Mouse (Mus musculus): Measurements from ENCODE around the gene Axin2. TPM values are rescaled to one million over a fixed set of nuclear protein-coding genes. Genes with fewer than 3 reads are reported as not detected.

Axin2 gene
- polyA plus RNA-seq, 1 experiment from 2014 or later = 13.5 TPM

DNA sequence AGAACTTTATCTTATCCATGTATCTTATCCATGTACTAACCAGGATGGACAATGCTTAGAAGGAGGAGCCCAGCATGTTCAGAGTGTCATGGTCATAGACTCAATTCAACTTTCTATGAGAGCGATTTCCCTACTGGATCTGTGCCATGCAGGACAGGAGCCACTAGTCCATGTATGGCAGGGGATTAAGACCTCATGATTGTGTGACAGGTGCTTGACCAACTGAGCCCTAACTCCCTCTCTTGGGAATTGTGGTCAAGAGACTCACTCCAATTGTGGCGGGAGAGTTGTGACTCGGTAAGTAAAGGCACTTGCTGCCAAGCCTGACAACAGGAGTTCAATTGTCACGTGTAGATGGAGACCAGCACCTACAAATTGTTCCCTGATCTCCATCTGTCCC, 67.6 kb downstream of the Axin2 start:
- no peak overlapping the region for H3K27ac ChIP-seq
- H3K27me3 ChIP-seq (replicated peaks) = no peaks in the 10 kb centered on the region
- H3K4me1 ChIP-seq = no peaks in the 10 kb centered on the region
- WGBS = 81% methylated on average over 4 of the region's 4 CpGs
- no peak overlapping the region for H3K4me2 ChIP-seq
- H3K9ac ChIP-seq = no peak overlapping the region
- H3K4me3 ChIP-seq = no peak overlapping the region
- no peaks in the 10 kb centered on the region for H3K9me3 ChIP-seq
- no peak for ATAC-seq (replicated peaks)
- H3K36me3 ChIP-seq (replicated peaks) = no peaks in the 10 kb centered on the region

DNA sequence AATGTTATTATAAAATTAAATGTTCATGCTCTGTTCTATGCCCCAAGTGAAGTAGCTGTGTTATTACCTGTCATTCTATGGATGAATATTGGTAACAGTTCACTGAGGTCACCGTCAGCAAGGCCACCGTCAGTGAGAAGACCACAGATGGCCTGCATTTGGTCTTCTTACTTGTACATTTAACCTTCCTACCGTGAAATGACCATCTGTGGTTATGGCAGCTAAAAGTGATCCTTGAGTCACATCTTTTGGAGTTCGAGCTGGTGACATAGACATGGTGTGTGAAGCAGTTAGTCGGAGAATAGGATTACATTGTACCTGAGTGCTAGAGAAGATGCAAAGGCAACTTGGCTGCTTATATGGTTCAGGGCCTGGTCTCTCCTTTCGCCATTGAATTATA, 68.1 kb downstream of the Axin2 start:
- 94% methylated on average over 6 of the region's 6 CpGs for WGBS

DNA sequence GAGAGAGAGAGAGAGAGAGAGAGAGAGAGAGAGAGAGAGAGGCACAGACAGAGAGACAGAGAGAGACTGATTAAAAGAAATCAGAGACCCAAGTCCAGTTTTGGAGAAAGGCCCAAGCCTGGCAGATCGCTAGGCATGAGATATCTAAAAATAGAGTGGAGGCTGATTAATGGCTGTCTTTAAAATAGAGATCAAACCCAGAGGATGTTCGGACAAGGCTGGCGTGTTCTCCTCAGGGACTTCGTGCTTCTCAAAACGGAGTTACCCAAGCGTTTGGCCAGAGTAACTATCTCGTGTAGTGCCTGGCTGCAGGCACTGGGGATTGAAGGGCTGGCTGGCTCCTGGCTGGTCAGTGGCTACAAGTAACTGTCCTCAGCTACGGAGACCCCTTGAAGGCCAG, 69.8 kb downstream of the Axin2 start:
- H3K9ac ChIP-seq = no peak overlapping the region
- no peaks in the 10 kb centered on the region for H3K9me3 ChIP-seq
- H3K27me3 ChIP-seq (replicated peaks) = no peaks in the 10 kb centered on the region
- H3K4me3 ChIP-seq = no peak overlapping the region
- H3K36me3 ChIP-seq (replicated peaks) = no peaks in the 10 kb centered on the region
- no peak overlapping the region for H3K27ac ChIP-seq
- ATAC-seq (replicated peaks) = no peak
- no peak overlapping the region for H3K4me2 ChIP-seq
- no peaks in the 10 kb centered on the region for H3K4me1 ChIP-seq
- 71% methylated on average over 8 of the region's 8 CpGs for WGBS

More for the DNA sequence above, 68.1 kb downstream of the Axin2 start:
- Histone ChIP-seq H3K9me3 (no peaks in the 10 kb centered on the region), H3K9ac (no peak overlapping the region), H3K27me3 (replicated peaks) (no peaks in the 10 kb centered on the region), H3K4me1 (no peaks in the 10 kb centered on the region), H3K36me3 (replicated peaks) (no peaks in the 10 kb centered on the region), H3K4me2 (no peak overlapping the region), H3K27ac (no peak overlapping the region), H3K4me3 (no peak overlapping the region)
- no peak for ATAC-seq (replicated peaks)

DNA sequence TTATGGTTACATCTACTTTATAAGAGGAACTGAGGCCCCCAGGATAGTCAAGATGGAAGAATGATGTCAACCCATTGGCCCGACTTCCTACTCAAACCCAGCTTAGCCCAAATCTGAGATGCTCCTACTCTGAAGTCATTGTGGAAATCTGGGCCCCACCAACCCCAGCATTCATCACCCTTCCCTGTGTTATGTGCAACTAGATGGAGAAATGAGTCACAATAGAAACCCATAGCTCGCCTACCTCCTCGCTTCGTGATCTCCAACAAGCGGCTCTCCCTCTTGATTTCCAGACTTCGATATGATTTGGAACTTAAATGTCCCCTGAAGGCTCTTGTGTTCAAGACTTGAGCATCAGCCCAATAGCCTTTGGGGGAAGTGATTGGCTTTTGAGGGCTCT, 73.3 kb downstream of the Axin2 start:
- WGBS = 98% methylated on average over 6 of the region's 6 CpGs
- Histone ChIP-seq H3K27ac (no peak overlapping the region), H3K4me2 (no peak overlapping the region), H3K36me3 (replicated peaks) (no peaks in the 10 kb centered on the region), H3K27me3 (replicated peaks) (no peaks in the 10 kb centered on the region), H3K4me1 (no peaks in the 10 kb centered on the region), H3K9ac (no peak overlapping the region), H3K9me3 (no peaks in the 10 kb centered on the region), H3K4me3 (no peak overlapping the region)
- ATAC-seq (replicated peaks) = no peak

DNA sequence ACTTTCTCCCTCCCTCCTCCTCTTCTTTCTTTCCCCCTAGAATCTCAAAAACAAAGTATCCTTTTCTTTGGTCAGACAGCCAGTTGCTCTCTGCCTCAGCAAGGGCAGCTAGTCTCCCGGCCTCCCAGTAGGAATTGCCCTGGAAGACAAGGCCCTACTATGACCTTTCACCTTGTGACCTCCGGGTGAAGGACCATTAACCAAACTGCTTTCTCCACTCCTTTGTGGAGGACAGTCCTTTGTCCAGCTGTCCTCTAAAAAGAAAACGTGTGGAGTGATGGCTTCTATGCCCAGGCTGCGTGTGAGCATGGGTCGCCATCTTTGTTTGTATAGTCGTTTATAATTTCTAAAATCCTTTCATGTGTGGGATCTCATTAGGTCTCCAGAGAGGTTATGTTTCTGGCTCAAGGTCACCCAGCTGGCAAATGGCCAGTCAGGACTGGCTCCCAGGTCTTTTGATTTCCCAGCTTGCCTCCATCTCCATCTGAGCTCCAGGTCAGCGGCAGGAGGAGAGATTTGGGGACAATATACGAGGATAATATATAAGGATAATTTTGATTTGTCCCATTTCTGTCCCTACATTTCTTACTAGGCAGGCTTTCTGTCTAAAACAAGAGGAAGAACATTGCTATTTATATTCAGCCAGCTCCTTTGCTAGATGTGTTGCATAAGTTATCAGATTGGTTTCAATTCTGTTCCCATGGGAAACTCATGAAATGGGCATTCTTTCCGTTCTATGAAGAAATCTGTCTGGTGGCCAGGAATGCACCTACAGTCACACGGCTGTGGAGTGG, 75.2 kb downstream of the Axin2 start:
- no peak overlapping the region for H3K9ac ChIP-seq
- H3K4me3 ChIP-seq = no peak overlapping the region
- no peak for ATAC-seq (replicated peaks)
- 0 out of 2 replicates have a peak, but pooled peaks cover 5% of the 10 kb centered on the region for H3K9me3 ChIP-seq
- H3K4me1 ChIP-seq = no peaks in the 10 kb centered on the region
- H3K27me3 ChIP-seq (replicated peaks) = no peaks in the 10 kb centered on the region
- H3K27ac ChIP-seq = no peak overlapping the region
- no peak overlapping the region for H3K4me2 ChIP-seq
- no peaks in the 10 kb centered on the region for H3K36me3 ChIP-seq (replicated peaks)
- WGBS = 35% methylated on average over 10 of the region's 10 CpGs

DNA sequence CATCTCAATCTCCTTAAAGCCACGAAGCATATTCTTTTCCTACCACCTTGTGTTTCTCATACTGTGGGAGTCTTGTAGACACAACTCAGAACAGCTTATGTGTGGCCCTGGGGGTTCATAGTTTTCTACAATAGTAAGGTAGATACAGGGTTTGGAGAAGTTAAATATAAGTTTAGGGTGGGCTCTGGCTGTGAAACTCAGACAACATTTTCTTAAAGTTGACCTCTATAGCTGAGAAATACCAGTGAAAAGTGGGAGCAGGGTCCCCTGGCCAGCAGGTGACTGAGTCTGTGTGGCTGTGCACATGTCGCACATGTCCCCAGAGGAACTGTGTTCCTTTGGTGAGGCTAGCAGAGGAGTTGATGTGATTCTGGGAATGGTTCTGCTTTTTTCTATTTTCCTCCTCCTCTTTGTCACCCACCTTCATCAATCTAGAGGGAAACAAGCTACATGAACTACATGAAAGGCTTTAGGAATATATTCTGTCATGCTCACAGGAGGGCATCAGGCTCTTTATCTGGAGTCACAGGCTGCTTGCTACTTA, 75.9 kb downstream of the Axin2 start:
- H3K9ac ChIP-seq = no peak overlapping the region
- H3K4me1 ChIP-seq = no peaks in the 10 kb centered on the region
- H3K9me3 ChIP-seq = 0 out of 2 replicates have a peak, but pooled peaks cover 5% of the 10 kb centered on the region
- no peaks in the 10 kb centered on the region for H3K27me3 ChIP-seq (replicated peaks)
- no peak overlapping the region for H3K4me3 ChIP-seq
- H3K36me3 ChIP-seq (replicated peaks) = no peaks in the 10 kb centered on the region
- 83% methylated on average over 2 of the region's 2 CpGs for WGBS
- H3K4me2 ChIP-seq = no peak overlapping the region
- ATAC-seq (replicated peaks) = no peak
- H3K27ac ChIP-seq = no peak overlapping the region

DNA sequence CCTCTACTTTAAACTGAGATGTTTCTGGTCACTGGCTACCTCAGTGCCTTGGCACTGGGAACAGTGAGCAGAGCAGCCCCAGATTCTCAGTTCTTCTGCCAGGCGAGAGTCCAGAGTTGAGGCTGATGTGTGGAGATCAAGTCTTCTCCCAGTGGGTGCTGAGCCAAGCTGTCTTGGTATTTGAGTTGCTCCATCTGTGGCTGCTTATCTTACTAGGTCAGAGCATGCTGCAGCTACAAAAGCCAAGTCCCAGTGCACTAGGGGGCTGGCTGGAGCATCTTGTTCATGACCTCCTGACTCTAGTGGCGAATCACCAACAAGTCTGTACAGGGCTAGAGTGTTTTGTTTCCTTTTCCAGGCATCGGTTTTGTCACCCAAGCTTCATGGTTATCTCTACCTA, 77.7 kb downstream of the Axin2 start:
- H3K4me1 ChIP-seq = no peaks in the 10 kb centered on the region
- ATAC-seq (replicated peaks) = no peak
- 0 out of 2 replicates have a peak, but pooled peaks cover 5% of the 10 kb centered on the region for H3K9me3 ChIP-seq
- no peaks in the 10 kb centered on the region for H3K36me3 ChIP-seq (replicated peaks)
- H3K27ac ChIP-seq = no peak overlapping the region
- no peak overlapping the region for H3K4me2 ChIP-seq
- H3K9ac ChIP-seq = no peak overlapping the region
- no peaks in the 10 kb centered on the region for H3K27me3 ChIP-seq (replicated peaks)
- H3K4me3 ChIP-seq = no peak overlapping the region
- WGBS = 96% methylated on average over 3 of the region's 3 CpGs

Other genes starting within 250 kb of the Axin2 start
- gene E030025P04Rik, start 224.0 kb downstream of the Axin2 start, polyA plus RNA-seq (2015; fragmentation: Nextera tagmentation; extraction: Ambion mirVana) = 0.15 TPM in 1 of 2 replicates, not detected in the other